Mouse (Mus musculus) left cerebral cortex, postnatal 14 days (tissue): ENCODE results near the gene Pccb. TPM values are rescaled to one million over a fixed set of nuclear protein-coding genes. Genes with fewer than 3 reads are reported as not detected.

Experiments used
- total RNA-seq, 2 experiments: library from RNA; stranded (reverse); gene quantifications; 2 replicates each; pipeline ENCODE4 v1.2.3; 2021

The Pccb gene
- total RNA-seq, 2 experiments from 2014 or later = 46.1 to 50.8 TPM

Other genes starting within 250 kb of the Pccb start
- gene Msl2, start 39.2 kb upstream of the Pccb start, total RNA-seq = 10 to 100 TPM; 54.8 to 59.7 TPM
- gene Ppp2r3a, start 216.9 kb upstream of the Pccb start, total RNA-seq = 10 to 100 TPM; 15.4 to 17.7 TPM